Mouse (Mus musculus) CH12.LX (cell line): ENCODE data around the gene Ppp1r12a. TPM values are rescaled to one million over a fixed set of nuclear protein-coding genes. Genes with fewer than 3 reads are reported as not detected.

Experiments
- DNase-seq: peaks from one replicate; pipeline ENCODE4 v3.0.0-alpha.2; 2013; ENCODE audit errors: extremely low read depth
- H3K27ac ChIP-seq: 2 replicates; pipeline ENCODE4 v1.5.1; 2012; ENCODE audit warnings: low read depth, mild to moderate bottlenecking, control low read depth, moderate library complexity; ENCODE audit not compliant: insufficient read depth
- H3K27me3 ChIP-seq: replicated peaks from 2 replicates; pipeline ENCODE3; 2012; ENCODE audit warnings: inconsistent platforms
- H3K36me3 ChIP-seq, 2 experiments: replicated peaks in 1 of 2; 2 replicates each; pipeline versions ENCODE3 to v1.6.1; 2012; ENCODE audit warnings: inconsistent platforms in 1 of 2, low read length in 1 of 2, mild to moderate bottlenecking in 1 of 2, mixed read lengths in 1 of 2, moderate library complexity in 1 of 2; ENCODE audit not compliant: control insufficient read depth in 1 of 2, insufficient read depth in 1 of 2
- H3K4me1 ChIP-seq, 2 experiments: 2 replicates each; pipeline ENCODE4 v1.6.1; 2012; ENCODE audit warnings: inconsistent platforms in 1 of 2, moderate library complexity in 1 of 2; ENCODE audit not compliant: insufficient read depth in 2 of 2, control insufficient read depth in 1 of 2
- H3K4me2 ChIP-seq: 2 replicates; pipeline ENCODE4 v1.6.1; 2012; ENCODE audit warnings: low read depth, mild to moderate bottlenecking, control low read depth; ENCODE audit not compliant: poor library complexity, insufficient read depth, severe bottlenecking
- H3K4me3 ChIP-seq, 3 experiments: fragments of 150-350 bp in 1 of 3; sonication (generic) in 1 of 3; replicated peaks in 1 of 3; 2 replicates each; pipeline versions ENCODE3 to v1.5.1; 2011 to 2012; ENCODE audit warnings: low read depth in 2 of 3, low read length in 2 of 3, mild to moderate bottlenecking in 2 of 3, moderate library complexity in 2 of 3, control low read depth in 1 of 3, improper control_type of control experiment in 1 of 3, inconsistent platforms in 1 of 3, mixed read lengths in 1 of 3; ENCODE audit not compliant: poor library complexity in 1 of 3
- H3K79me2 ChIP-seq: replicated peaks from 2 replicates; pipeline ENCODE4 v1.6.1; 2012; ENCODE audit warnings: mild to moderate bottlenecking, moderate library complexity; ENCODE audit not compliant: control insufficient read depth, poor library complexity, insufficient read depth, severe bottlenecking; ENCODE audit errors: extremely low read depth
- H3K9ac ChIP-seq: 2 replicates; pipeline ENCODE4 v1.6.1; 2012; ENCODE audit warnings: low read depth, mild to moderate bottlenecking, control low read depth, moderate library complexity; ENCODE audit not compliant: insufficient read depth
- H3K9me3 ChIP-seq: replicated peaks from 2 replicates; pipeline ENCODE3; 2012; ENCODE audit warnings: low read length, inconsistent platforms, mixed read lengths
- BHLHE40 ChIP-seq: IDR thresholded peaks from 2 replicates; pipeline ENCODE4 v1.6.1; 2011; ENCODE audit warnings: mild to moderate bottlenecking, low read depth, low read length, improper control_type of control experiment
- CHD1 ChIP-seq: IDR thresholded peaks from 2 replicates; pipeline ENCODE4 v1.6.1; 2012; ENCODE audit warnings: low read depth, low read length, improper control_type of control experiment, inconsistent platforms
- CTCF ChIP-seq, 2 experiments: IDR thresholded peaks in 1 of 2; conservative IDR thresholded peaks in 1 of 2; 2 replicates each; pipeline ENCODE4 v1.5.1; 2011 to 2012; ENCODE audit warnings: low read depth in 2 of 2, low read length in 2 of 2, improper control_type of control experiment in 1 of 2, inconsistent platforms in 1 of 2, mild to moderate bottlenecking in 1 of 2, moderate library complexity in 1 of 2
- E2F4 ChIP-seq: IDR thresholded peaks from 2 replicates; pipeline ENCODE4 v1.6.1; 2011; ENCODE audit warnings: low read depth, low read length, improper control_type of control experiment; ENCODE audit not compliant: insufficient replicate concordance
- ETS1 ChIP-seq: conservative IDR thresholded peaks from 2 replicates; pipeline ENCODE4 v1.6.1; 2012; ENCODE audit warnings: low read depth, mild to moderate bottlenecking, inconsistent platforms, low read length, improper control_type of control experiment, moderate library complexity
- JUND ChIP-seq: conservative IDR thresholded peaks from 2 replicates; pipeline ENCODE4 v1.6.1; 2011; ENCODE audit warnings: low read depth, low read length, improper control_type of control experiment
- MAFK ChIP-seq: IDR thresholded peaks from 2 replicates; pipeline ENCODE4 v1.6.1; 2011; ENCODE audit warnings: low read length, improper control_type of control experiment; ENCODE audit not compliant: insufficient replicate concordance
- MAX ChIP-seq: IDR thresholded peaks from 2 replicates; pipeline ENCODE4 v1.6.1; 2011; ENCODE audit warnings: low read length, improper control_type of control experiment
- MAZ ChIP-seq: IDR thresholded peaks from 2 replicates; pipeline ENCODE4 v1.6.1; 2012; ENCODE audit warnings: low read depth, mild to moderate bottlenecking, inconsistent platforms, low read length, improper control_type of control experiment, moderate library complexity
- MEF2A ChIP-seq: IDR thresholded peaks from 2 replicates; pipeline ENCODE4 v1.6.1; 2014; ENCODE audit warnings: low read depth, mild to moderate bottlenecking, inconsistent platforms, low read length, improper control_type of control experiment, borderline replicate concordance
- MYC ChIP-seq: IDR thresholded peaks from 2 replicates; pipeline ENCODE4 v1.6.1; 2011; ENCODE audit warnings: low read depth, mild to moderate bottlenecking, improper control_type of control experiment, low read length
- POLR2AphosphoS2 ChIP-seq: IDR thresholded peaks from 2 replicates; pipeline ENCODE4 v1.6.1; 2011; ENCODE audit warnings: low read depth, low read length, improper control_type of control experiment
- TBP ChIP-seq: conservative IDR thresholded peaks from 2 replicates; pipeline ENCODE4 v1.6.1; 2011; ENCODE audit warnings: low read depth, low read length, improper control_type of control experiment
- TCF12 ChIP-seq: IDR thresholded peaks from 2 replicates; pipeline ENCODE4 v1.6.1; 2014; ENCODE audit warnings: low read depth, mild to moderate bottlenecking, inconsistent platforms, low read length, improper control_type of control experiment
- UBTF ChIP-seq: IDR thresholded peaks from 2 replicates; pipeline ENCODE4 v1.6.1; 2012; ENCODE audit warnings: low read depth, mild to moderate bottlenecking, inconsistent platforms, low read length, improper control_type of control experiment, moderate library complexity
- ZC3H11A ChIP-seq: IDR thresholded peaks from 2 replicates; pipeline ENCODE4 v1.6.1; 2012; ENCODE audit warnings: low read depth, mild to moderate bottlenecking, inconsistent platforms, low read length, improper control_type of control experiment
- ZKSCAN1 ChIP-seq: IDR thresholded peaks from 2 replicates; pipeline ENCODE4 v1.6.1; 2012; ENCODE audit warnings: low read depth, inconsistent platforms, low read length, improper control_type of control experiment, borderline replicate concordance
- ZNF384 ChIP-seq: IDR thresholded peaks from 2 replicates; pipeline ENCODE4 v1.6.1; 2012; ENCODE audit warnings: low read depth, low read length, improper control_type of control experiment, inconsistent platforms
- dilution Hi-C: fragments of 300-500 bp; cut with MboI; formaldehyde crosslinking; loops from 2 replicates; pipeline ENCODE4 v1.14.3; 2020; ENCODE audit warnings: low sequenced_read_pairs; ENCODE audit not compliant: extremely low pct_unique_long_range_greater_than_20kb, extremely low pct_ligation_motif_present
- in situ Hi-C: fragments of 300-500 bp; cut with MboI; formaldehyde crosslinking; loops from 3 replicates; pipeline ENCODE4 v1.14.3; 2019; ENCODE audit warnings: low sequenced_read_pairs, low pct_ligation_motif_present, low pct_unique_long_range_greater_than_20kb, mixed read lengths
- polyA plus RNA-seq: library from polyadenylated mRNA; unstranded; fragments of >175 nt; gene quantifications from 2 replicates; pipeline ENCODE4 v1.2.1, GENCODE M21; 2012; ENCODE audit warnings: low read depth; ENCODE audit not compliant: insufficient read length
- total RNA-seq, 2 experiments: library from RNA; depleted of rRNA; stranded (reverse); fragments of 300-350 nt in 1 of 2; fragments of >200 nt in 1 of 2; gene quantifications; 2 replicates each; pipeline ENCODE4 v1.2.3; 2012 to 2014

Gene Ppp1r12a
- total and polyA plus RNA-seq, 3 experiments = 34.4 to 70.8 (median 60.0) TPM

- H3K9ac ChIP-seq = no peak overlapping the region
- no peaks in the 10 kb centered on the region for H3K27me3 ChIP-seq
- in situ Hi-C loops = loop anchor here (25.0 kb wide), 2 partner anchors 254 to 346 kb away; no protein-coding TSS in a partner anchor
- TF ChIP-seq POLR2AphosphoS2 (no peak), ETS1 (no peak), JUND (no peak), MEF2A (no peak), MAX (no peak), ZNF384 (no peak), MYC (no peak), TBP (no peak), CTCF (conservative IDR thresholded peaks at IDR 0.05 in 1 of 2, IDR thresholded peaks at IDR 0.05 in 1 of 2; ENCODE audit: low read depth in 2 of 2, low read length in 2 of 2) (no peak), UBTF (no peak), BHLHE40 (no peak), E2F4 (no peak)
- H3K4me2 ChIP-seq = no peak overlapping the region
- peaks cover 7 to 33% of the 10 kb centered on the region in 2 experiments for H3K36me3 ChIP-seq
- H3K4me3 ChIP-seq = no peak overlapping the region
- dilution Hi-C loops = no loop called here
- no peak for DNase-seq
- no peaks in the 10 kb centered on the region for H3K4me1 ChIP-seq
- H3K9me3 ChIP-seq = no peaks in the 10 kb centered on the region
- H3K27ac ChIP-seq = no peak overlapping the region
- H3K79me2 ChIP-seq = no peaks in the 10 kb centered on the region
These were observed 121.4 kb downstream of the Ppp1r12a start for GRCm38 (mm10) chr10:108283418-108283817.

GRCm38 (mm10) chr10:108283837-108284236 is 121.8 kb downstream of the Ppp1r12a start:
- no peak overlapping the region for H3K4me2 ChIP-seq
- dilution Hi-C loops = no loop called here
- no peaks in the 10 kb centered on the region for H3K4me1 ChIP-seq
- no peak overlapping the region for H3K9ac ChIP-seq
- no peaks in the 10 kb centered on the region for H3K9me3 ChIP-seq
- in situ Hi-C loops = loop anchor here (25.0 kb wide), 2 partner anchors 253 to 347 kb away; no protein-coding TSS in a partner anchor
- H3K27ac ChIP-seq = no peak overlapping the region
- H3K27me3 ChIP-seq = no peaks in the 10 kb centered on the region
- no peak for DNase-seq
- H3K36me3 ChIP-seq = peaks cover 7 to 30% of the 10 kb centered on the region in 2 experiments
- TF ChIP-seq TCF12 (no peak), TBP (no peak), ZC3H11A (no peak), MAZ (no peak), ZKSCAN1 (no peak), CHD1 (no peak), MAFK (no peak), MYC (no peak), ZNF384 (no peak)
- no peaks in the 10 kb centered on the region for H3K79me2 ChIP-seq
- H3K4me3 ChIP-seq = no peak overlapping the region
